Mouse (Mus musculus) forebrain, embryonic 11.5 days (tissue): Measurements from ENCODE around the gene Aars. TPM values are rescaled to one million over a fixed set of nuclear protein-coding genes. Genes with fewer than 3 reads are reported as not detected.
"Not testable (repeated sequence)": the region's sequence is repeated elsewhere in the genome, so short reads cannot be mapped to it uniquely, and the experiment has no call there.

Source experiments
- ATAC-seq: fragments of 200-750 bp; cut with Nextera tagmentation; replicated peaks from 2 replicates; pipeline ENCODE4 v1.8.0; 2017; ENCODE audit warnings: moderate TSS enrichment; ENCODE audit not compliant: low FRiP score
- DNase-seq: peaks from one replicate; pipeline ENCODE4 v3.0.0-alpha.2; 2017; ENCODE audit warnings: low spot score
- H3K27ac ChIP-seq: fragments of 300-500 bp; sonication (generic); 2 replicates; pipeline ENCODE4 v1.5.1; 2014; ENCODE audit warnings: low read depth, low read length
- H3K27me3 ChIP-seq: fragments of 300-500 bp; sonication (generic); 2 replicates; pipeline ENCODE4 v1.6.1; 2014; ENCODE audit warnings: mild to moderate bottlenecking, low read length, mixed read lengths; ENCODE audit not compliant: control insufficient read depth, insufficient read depth
- H3K36me3 ChIP-seq: fragments of 300-500 bp; sonication (generic); 2 replicates; pipeline ENCODE4 v1.6.1; 2014; ENCODE audit warnings: mild to moderate bottlenecking, low read length, moderate library complexity, mixed read lengths; ENCODE audit not compliant: control insufficient read depth, insufficient read depth
- H3K4me1 ChIP-seq: fragments of 300-500 bp; sonication (generic); replicated peaks from 2 replicates; pipeline ENCODE4 v1.6.1; 2014; ENCODE audit warnings: low read length, mixed read lengths; ENCODE audit not compliant: control insufficient read depth, insufficient read depth
- H3K4me2 ChIP-seq: fragments of 300-500 bp; sonication (generic); 2 replicates; pipeline ENCODE4 v1.6.1; 2014; ENCODE audit warnings: low read depth, mild to moderate bottlenecking, low read length, moderate library complexity, mixed read lengths; ENCODE audit not compliant: severe bottlenecking
- H3K4me3 ChIP-seq: fragments of 300-500 bp; sonication (generic); 2 replicates; pipeline ENCODE4 v1.5.1; 2014; ENCODE audit warnings: low read depth, low read length
- H3K9ac ChIP-seq: fragments of 300-500 bp; sonication (generic); 2 replicates; pipeline ENCODE4 v1.6.1; 2014; ENCODE audit warnings: low read length
- H3K9me3 ChIP-seq: fragments of 300-500 bp; sonication (generic); 2 replicates; pipeline ENCODE4 v1.6.1; 2016; ENCODE audit warnings: low read length, mixed read lengths; ENCODE audit not compliant: control insufficient read depth
- WGBS: fragments of 180-500 bp; shearing (Covaris S2); extraction: QIAGEN DNeasy Blood & Tissue Kit; methylation state at CpG from one replicate; pipeline ENCODE4 v1.1.7; 2014; 5-methylcytosine and 5-hydroxymethylcytosine counted together
- polyA plus RNA-seq: library from polyadenylated mRNA; unstranded; fragments of >200 nt; fragmentation: Nextera tagmentation; extraction: Ambion mirVana; gene quantifications from 2 replicates; pipeline ENCODE4 v1.2.1, GENCODE M21; 2014

Aars gene
- polyA plus RNA-seq, 1 experiment from 2014 or later: 79.0 TPM

GRCm38 (mm10) chr8:111058946-111059572 lies 26.1 kb downstream of the Aars start:
- Histone ChIP-seq H3K4me2 (no peak overlapping the region), H3K9me3 (no peaks in the 10 kb centered on the region), H3K27ac (no peak overlapping the region), H3K4me1 (peaks cover 9% of the 10 kb centered on the region), H3K36me3 (peaks cover 13% of the 10 kb centered on the region), H3K4me3 (no peak overlapping the region), H3K9ac (no peak overlapping the region), H3K27me3 (no peaks in the 10 kb centered on the region)
- no peak for ATAC-seq
- 79% methylated on average over 2 of the region's 2 CpGs for WGBS
- no peak for DNase-seq

- peak overlapping the region; percentile 66 for H3K27ac ChIP-seq
- H3K4me1 ChIP-seq: peaks cover 9% of the 10 kb centered on the region
- WGBS: under 1% methylated on average over 14 of the region's 14 CpGs
- no peaks in the 10 kb centered on the region for H3K36me3 ChIP-seq
- DNase-seq: no peak
- H3K9me3 ChIP-seq: no peaks in the 10 kb centered on the region
- H3K27me3 ChIP-seq: no peaks in the 10 kb centered on the region
- ATAC-seq: 0 out of 2 replicates have a peak, but pooled peaks have one; percentile 0
- H3K4me2 ChIP-seq: peak overlapping the region; percentile 78
- H3K4me3 ChIP-seq: peak overlapping the region; percentile 66
- peak overlapping the region; percentile 70 for H3K9ac ChIP-seq
Measured at GRCm38 (mm10) chr8:111061688-111062071, 28.7 kb downstream of the Aars start.

- WGBS: under 1% methylated on average over 27 of the region's 27 CpGs
- Histone ChIP-seq H3K4me3 (peak overlapping the region; percentile 66), H3K4me1 (peaks cover 7% of the 10 kb centered on the region), H3K27ac (peak overlapping the region; percentile 66), H3K9me3 (no peaks in the 10 kb centered on the region), H3K36me3 (no peaks in the 10 kb centered on the region), H3K9ac (peak overlapping the region; percentile 70), H3K27me3 (no peaks in the 10 kb centered on the region), H3K4me2 (peak overlapping the region; percentile 78)
- DNase-seq (peak; percentile 95), ATAC-seq (peak; percentile 93)
Measured at GRCm38 (mm10) chr8:111062072-111062757, 29.3 kb downstream of the Aars start.

- Histone ChIP-seq H3K9me3 (no peaks in the 10 kb centered on the region), H3K4me3 (peak overlapping the region; percentile 66; the same call in 1 of the 2 replicates), H3K27me3 (no peaks in the 10 kb centered on the region), H3K4me1 (peaks cover 2% of the 10 kb centered on the region; the same call in 1 of the 2 replicates), H3K36me3 (no peaks in the 10 kb centered on the region), H3K4me2 (peak overlapping the region; percentile 12; the same call in 1 of the 2 replicates), H3K9ac (no peak overlapping the region), H3K27ac (no peak overlapping the region)
- DNase-seq (no peak), ATAC-seq (no peak)
- 61% methylated on average over 2 of the region's 2 CpGs for WGBS
Measured at GRCm38 (mm10) chr8:111062893-111063292, 29.9 kb downstream of the Aars start.

- Histone ChIP-seq H3K27me3 (no peaks in the 10 kb centered on the region), H3K9ac (no peak overlapping the region), H3K36me3 (no peaks in the 10 kb centered on the region), H3K4me1 (no peaks in the 10 kb centered on the region; the same call in 1 of the 2 replicates), H3K27ac (no peak overlapping the region), H3K4me3 (no peak overlapping the region), H3K4me2 (no peak overlapping the region), H3K9me3 (no peaks in the 10 kb centered on the region)
- 72% methylated on average over 4 of the region's 4 CpGs for WGBS
- ATAC-seq (no peak), DNase-seq (no peak)
Measured at GRCm38 (mm10) chr8:111066308-111066707, 33.4 kb downstream of the Aars start.

- no peak overlapping the region for H3K4me2 ChIP-seq
- ATAC-seq (no peak), DNase-seq (no peak)
- WGBS: 33% methylated on average over 10 of the region's 10 CpGs
- H3K27me3 ChIP-seq: no peaks in the 10 kb centered on the region
- no peak overlapping the region for H3K4me3 ChIP-seq
- H3K9me3 ChIP-seq: no peaks in the 10 kb centered on the region
- no peak overlapping the region for H3K27ac ChIP-seq
- H3K36me3 ChIP-seq: no peaks in the 10 kb centered on the region
- H3K9ac ChIP-seq: no peak overlapping the region
- no peaks in the 10 kb centered on the region for H3K4me1 ChIP-seq
Measured at GRCm38 (mm10) chr8:111067439-111067838, 34.5 kb downstream of the Aars start.

GRCm38 (mm10) chr8:111068660-111069059 lies 35.7 kb downstream of the Aars start:
- H3K27me3 ChIP-seq, H3K9ac ChIP-seq, H3K4me2 ChIP-seq, DNase-seq, ATAC-seq, H3K9me3 ChIP-seq, H3K4me1 ChIP-seq, H3K36me3 ChIP-seq, H3K27ac ChIP-seq, H3K4me3 ChIP-seq: not testable (repeated sequence)
- 88% methylated on average over 9 of the region's 9 CpGs for WGBS

- no peak overlapping the region for H3K27ac ChIP-seq
- ATAC-seq: no peak
- H3K36me3 ChIP-seq: no peaks in the 10 kb centered on the region
- 0 out of 2 replicates have a peak, but pooled peaks cover 2% of the 10 kb centered on the region for H3K4me1 ChIP-seq
- H3K4me2 ChIP-seq: no peak overlapping the region
- no peaks in the 10 kb centered on the region for H3K27me3 ChIP-seq
- H3K4me3 ChIP-seq: no peak overlapping the region
- no peaks in the 10 kb centered on the region for H3K9me3 ChIP-seq
- no peak for DNase-seq
- 78% methylated on average over 3 of the region's 3 CpGs for WGBS
- H3K9ac ChIP-seq: no peak overlapping the region
Measured at GRCm38 (mm10) chr8:111075926-111076325, 43.0 kb downstream of the Aars start.
